Mouse (Mus musculus): ENCODE measurements at regions not wholly inside any gene's neighbourhood (a gene's known extent, or its start where the extent isn't known, plus 50 kb on each side); places are given as distances from the start of the nearest gene placed in this dataset.

DNA sequence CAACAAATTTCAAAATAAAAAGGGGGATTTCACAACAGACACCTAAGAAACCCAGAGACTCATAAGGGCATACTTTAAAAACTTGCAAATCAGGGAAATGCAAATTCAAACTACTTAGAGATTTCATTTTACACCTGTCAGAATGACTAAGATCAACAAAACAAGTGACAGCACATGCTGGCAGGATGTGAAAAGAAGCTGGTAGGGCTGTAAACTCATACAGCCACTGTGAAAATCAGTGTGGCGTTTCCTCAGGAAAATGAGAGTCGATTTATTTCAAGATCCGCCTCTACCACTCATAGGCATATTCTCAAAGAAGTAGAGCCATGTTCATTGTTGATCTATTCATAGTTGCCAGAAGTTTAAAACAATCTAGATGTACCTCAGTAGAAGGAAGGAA, 133.6 kb upstream of the Veph1 start:
- DNase-seq (ENCODE audit: low read depth) = no peak

DNA sequence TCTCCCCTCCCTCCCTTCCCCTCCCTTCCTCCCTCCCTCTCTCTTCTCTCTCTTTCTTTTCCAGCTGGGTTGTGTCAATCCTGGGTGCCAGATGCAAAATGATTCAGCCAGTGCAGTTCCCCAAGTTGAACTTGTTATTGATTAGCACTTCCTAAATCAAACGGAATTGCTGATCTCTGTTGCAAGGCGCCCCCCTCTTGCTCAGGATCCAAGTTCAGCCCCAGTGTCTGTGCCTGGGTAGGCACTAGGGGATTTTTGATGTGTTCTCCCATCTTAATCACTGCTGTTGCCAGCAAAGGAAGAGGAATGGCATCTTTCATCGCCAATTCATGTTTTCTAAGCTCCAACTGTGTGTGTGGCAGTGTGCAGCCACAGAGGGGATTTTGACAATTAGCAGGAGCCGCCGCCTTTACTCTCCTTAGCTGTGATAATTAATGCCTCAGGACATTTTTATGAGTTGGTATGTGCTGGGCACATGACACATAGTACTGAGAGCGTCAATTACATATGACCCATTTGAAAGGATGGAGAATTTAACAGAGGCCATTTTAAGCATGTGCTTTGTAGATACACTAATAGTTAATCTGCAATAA, 125.9 kb upstream of the Veph1 start:
- no peak for DNase-seq (ENCODE audit: low read depth)

DNA sequence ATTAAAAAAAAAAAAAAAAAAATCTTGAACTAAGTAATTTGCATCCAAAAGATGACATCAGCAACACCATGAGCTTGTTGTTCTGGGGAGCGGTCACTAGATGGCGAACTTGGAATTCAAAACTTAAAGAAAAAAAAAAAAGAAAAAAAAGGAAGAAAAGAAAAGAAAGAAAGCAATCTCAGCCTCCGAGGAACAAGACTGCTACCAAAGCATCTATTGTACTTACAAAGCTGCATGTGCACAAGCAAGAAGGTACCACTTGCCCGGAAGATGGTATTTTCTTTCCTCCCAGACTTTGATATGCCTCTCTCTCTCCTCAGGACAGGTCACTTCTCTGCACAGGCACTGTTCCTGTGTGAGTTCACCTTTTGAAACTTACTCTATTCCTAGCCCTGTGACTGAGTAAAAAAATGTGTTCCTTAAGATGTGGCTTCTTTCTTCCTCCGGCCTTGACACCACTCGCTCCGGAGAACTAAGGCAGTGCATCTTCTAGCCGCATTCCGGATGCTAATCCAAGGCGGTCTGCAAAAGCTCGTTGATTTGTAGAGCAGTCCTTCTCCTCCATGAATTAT, 114.2 kb upstream of the Veph1 start:
- DNase-seq (ENCODE audit: low read depth) = peak; percentile 84

DNA sequence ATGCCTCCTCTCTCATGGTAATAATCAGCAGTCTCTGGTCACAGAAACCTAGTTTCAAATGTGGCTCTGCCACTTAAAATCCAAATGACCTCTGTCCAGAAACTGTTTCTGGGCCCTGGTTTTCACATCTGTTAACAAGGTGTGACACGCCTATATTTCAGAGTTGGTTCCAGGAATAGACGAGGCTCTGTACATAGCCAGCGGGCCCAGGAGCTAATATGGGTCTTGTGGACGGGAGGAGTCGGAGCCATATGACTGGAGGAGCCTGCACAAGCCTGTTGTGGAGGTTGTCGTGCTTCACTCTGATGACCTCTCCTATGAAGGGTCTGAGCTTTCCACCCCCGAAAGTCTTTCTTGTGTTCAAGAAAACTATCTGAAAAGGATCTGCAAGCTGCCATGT, 112.2 kb upstream of the Veph1 start:
- no peak for DNase-seq (ENCODE audit: low read depth)

DNA sequence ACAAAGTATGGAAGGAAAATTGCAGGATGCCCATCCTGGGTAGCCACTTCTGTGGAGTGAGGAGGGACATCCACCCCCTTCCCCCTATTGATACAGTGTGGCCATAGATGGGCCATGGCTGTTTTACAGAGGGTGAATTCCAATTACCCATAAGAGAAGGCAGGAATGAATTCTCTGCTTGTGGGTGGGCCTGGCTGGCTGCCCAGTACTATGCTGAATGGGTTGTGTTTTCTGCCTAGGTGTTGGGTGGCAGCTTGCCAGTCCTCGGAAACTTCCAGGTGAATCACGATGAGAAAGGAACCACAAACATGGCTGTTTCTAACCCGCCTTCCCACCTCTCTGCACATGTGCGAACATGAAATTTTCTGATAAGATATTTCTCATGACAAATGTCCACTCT, 109.0 kb upstream of the Veph1 start:
- peak; percentile 49 for DNase-seq (ENCODE audit: low read depth)

DNA sequence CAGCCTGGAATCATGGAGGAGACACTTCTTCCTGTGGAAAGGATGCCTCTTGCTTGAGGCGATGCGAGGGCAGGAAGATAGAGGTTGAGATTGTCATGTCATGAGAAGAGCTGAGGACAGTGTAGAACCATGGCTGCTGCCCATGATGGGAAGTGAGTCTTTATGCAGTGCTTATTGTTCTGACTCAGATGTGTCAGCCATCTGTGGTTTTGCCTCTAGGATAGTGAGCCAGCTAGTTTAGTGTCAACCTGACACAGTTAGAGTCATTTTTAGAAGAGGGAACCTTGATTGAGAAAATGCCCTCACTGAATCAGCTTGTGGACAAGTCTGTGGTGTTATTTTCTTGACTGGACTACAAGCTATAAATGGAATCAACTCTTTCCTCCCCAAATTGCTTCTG, 107.1 kb upstream of the Veph1 start:
- DNase-seq (ENCODE audit: low read depth) = no peak

DNA sequence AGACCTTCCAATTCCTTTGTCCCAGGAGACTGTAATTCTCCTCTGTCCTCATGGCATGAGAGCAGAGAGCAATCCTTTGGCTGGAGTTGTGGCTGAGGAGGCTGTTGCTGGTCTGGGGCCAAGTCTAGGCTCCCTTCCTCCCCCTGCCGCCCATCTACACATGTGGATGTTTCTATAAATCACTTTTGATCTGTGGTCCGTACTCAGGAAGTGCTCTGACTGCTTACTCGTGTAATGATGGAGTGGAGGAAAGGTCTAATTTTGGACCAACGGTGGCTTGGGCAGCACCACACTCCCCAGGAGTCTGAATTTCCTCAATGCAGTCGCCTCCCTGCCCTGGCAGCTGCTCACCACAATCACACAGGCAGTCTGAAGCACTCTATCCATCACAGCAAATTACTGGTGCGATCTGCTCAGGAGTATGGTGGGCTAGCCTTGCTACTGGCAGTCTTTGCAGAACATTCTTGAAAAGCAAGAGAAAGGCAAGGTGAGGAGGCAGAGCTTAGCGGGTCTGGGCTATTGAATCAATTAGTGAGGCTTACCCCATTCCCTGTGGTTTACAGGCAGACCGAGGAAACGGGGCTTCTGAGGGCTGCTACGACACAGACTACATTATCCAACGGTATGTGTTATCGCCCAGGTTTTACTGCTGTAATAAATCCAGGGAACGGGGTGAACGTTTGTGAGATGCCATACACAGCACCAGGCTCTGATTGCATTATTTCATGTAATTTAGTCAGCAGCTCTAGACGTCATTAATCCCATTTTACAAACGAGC, 104.3 kb upstream of the Veph1 start:
- DNase-seq (ENCODE audit: low read depth) = peak; percentile 76

DNA sequence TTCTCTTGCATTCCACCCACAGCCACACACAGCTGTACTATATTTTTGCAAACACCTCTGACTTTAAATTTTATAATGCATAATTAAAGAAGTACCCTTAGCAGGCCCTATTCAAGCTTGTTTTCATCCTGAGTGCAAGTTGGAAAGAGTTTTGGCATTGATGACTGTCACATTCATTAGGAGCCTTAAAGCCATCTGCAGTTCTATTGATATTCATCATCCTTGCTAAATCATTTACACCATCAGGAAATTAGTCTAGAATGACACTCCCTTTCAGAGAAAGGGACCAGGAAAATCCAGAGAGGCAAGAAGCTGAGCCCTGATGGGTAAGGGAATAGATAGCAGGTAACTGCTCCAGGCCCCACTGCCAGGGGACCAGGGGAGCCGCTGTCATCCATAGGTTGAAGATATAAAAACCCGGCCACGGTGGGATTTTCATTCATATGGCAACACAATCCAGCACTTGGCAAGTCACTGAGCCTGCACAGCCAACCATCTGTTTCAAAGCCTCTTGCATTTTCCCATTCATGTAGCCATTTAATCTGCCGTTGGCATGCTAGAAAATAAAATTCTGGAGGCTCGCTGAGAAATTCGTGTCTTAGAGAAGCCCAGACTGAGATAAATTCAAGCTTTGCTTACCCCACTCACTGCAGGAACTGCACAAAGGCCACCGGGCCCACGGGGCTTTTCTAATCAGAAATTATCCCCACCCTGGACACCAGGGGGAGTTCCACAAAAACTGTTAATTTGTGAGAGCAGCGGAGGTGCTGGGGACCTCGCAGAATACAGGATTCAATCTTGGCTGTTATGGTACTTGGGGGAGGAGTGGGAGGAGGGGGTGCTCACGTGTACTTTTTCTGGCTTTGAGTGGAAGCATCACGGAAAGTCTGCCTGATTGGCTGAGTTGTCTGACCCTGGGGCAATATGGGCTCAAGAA, 101.8 kb upstream of the Veph1 start:
- peak; percentile 20 for DNase-seq (ENCODE audit: low read depth)

DNA sequence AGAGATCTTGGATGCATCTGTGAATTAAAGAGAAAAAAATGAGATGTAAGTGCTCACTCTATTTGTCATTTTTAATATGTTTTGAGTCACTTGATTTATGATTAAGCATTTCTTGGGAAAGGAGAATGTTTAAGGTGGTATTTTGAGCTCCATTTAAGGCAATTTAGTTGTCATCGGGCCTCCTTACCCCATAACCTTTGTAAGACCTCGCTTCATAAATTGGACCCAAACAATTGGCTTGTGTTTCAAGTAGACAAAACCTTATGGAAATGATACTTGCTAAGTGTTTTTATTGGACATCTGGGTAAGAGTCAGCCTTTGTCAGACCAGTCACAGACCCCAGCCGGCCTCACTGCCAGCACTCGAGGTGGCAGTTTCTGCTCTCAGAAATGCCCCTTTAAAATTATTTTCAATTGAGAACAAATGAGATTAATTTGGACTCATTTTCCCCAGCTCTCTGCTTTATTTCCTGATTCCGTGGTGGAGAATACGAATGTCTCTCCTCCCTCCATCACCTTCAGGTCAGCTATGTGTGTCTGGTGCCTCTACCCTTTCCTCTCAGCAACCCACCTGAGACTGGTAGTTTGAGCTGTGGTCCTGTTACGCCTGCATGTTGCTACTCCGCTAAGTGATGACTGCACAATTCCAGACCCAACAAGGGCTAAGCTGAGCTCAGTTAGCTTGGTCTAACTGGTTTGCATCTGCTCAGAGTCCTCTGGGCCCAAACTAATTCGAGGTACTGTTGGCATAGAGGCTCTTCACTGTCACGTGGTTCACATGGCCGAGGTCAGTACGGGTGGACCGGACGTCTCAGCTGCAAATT, 78.7 kb upstream of the Veph1 start:
- peak; percentile 66 for DNase-seq (ENCODE audit: low read depth)

DNA sequence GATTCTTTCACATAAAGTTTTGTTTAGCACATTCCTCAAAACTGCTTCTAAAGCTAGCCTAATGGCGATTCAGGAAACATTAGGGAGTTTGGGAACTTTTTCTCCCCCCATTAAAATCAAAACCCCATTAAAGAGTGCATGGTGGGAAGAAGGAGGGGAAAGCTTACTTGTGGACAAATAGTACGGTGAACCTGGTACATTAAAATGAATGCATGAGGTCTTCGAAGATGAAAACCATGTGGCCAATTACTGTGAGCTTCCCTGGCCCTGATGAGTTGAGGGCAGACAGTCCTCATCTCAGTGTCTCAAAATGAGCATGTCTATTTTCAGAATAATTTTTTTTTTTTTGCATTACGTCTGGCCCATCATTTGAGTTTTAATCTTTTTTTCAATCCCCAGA, 78.0 kb upstream of the Veph1 start:
- DNase-seq (ENCODE audit: low read depth) = peak; percentile 39

DNA sequence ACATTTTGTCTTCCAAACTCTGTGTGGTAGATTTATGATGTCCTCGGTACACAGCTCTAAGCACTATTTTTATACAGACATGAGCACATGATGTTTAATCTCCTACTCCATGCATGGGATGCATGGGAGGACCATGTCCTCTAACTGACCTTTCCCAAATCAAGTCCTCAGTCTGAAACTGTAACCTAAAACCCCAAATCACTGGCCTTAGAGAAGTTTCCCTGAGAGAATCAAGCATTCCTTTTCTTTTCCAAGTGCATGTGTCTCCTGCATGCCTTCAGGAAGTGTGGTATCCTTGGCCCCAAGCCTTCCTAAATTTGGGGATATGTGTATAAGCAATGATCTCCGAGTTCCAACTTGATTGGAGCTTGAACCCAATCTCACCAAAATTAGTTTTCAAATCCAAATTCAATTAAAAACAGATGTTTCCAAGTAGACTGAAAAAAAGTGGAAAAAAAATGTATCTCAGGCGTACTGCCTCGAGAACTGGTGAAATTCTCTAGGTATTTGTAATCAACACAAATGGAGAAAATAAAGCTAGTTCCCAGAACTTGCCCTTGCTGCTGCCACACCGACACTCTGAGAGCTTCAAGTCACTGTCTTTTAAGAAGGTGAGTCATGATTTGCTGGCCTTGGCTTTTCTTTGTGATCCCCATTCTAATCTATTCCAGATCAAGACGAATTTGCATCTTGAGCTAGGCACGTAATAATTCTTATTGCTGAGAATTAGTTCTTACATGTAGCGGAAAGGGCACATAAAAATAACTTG, 77.4 kb upstream of the Veph1 start:
- peak; percentile 77 for DNase-seq (ENCODE audit: low read depth)
